Mouse (Mus musculus) spleen, adult 2 months (tissue): ENCODE results near the gene Grik5. TPM values are rescaled to one million over a fixed set of nuclear protein-coding genes. Genes with fewer than 3 reads are reported as not detected.

Experiments
- DNase-seq, 2 experiments: peaks; one replicate each; pipeline versions ENCODE4 v3.0.0 to v3.0.0-alpha.2; 2012 to 2021; ENCODE audit warnings: low spot score in 2 of 2, low read depth in 1 of 2
- H3K27ac ChIP-seq: fragments of 200-500 bp; 2 replicates; pipeline ENCODE4 v1.5.1; 2012; ENCODE audit warnings: low read length, inconsistent platforms; ENCODE audit not compliant: insufficient read depth
- H3K27me3 ChIP-seq: fragments of 200-500 bp; 2 replicates; pipeline ENCODE4 v1.6.1; 2012; ENCODE audit warnings: mild to moderate bottlenecking, moderate library complexity, low read length, inconsistent platforms; ENCODE audit not compliant: control insufficient read depth, insufficient read depth
- H3K36me3 ChIP-seq: fragments of 200-500 bp; 2 replicates; pipeline ENCODE4 v1.6.1; 2012; ENCODE audit warnings: mild to moderate bottlenecking, low read length, inconsistent platforms; ENCODE audit not compliant: control insufficient read depth, insufficient read depth
- H3K4me1 ChIP-seq: fragments of 200-500 bp; 2 replicates; pipeline ENCODE4 v1.6.1; 2011; ENCODE audit warnings: inconsistent platforms; ENCODE audit not compliant: control insufficient read depth, insufficient read depth, insufficient read length
- H3K4me3 ChIP-seq: fragments of 200-500 bp; 2 replicates; pipeline ENCODE4 v1.5.1; 2011; ENCODE audit warnings: mild to moderate bottlenecking, inconsistent platforms; ENCODE audit not compliant: insufficient read depth, insufficient read length; ENCODE audit errors: extremely low read depth
- CTCF ChIP-seq: fragments of 200-500 bp; IDR thresholded peaks from 2 replicates; pipeline ENCODE4 v1.5.1; 2011; ENCODE audit warnings: mild to moderate bottlenecking, inconsistent platforms; ENCODE audit not compliant: insufficient read depth, insufficient read length, insufficient replicate concordance; ENCODE audit errors: extremely low read depth
- POLR2A ChIP-seq: fragments of 200-500 bp; IDR thresholded peaks from 2 replicates; pipeline ENCODE4 v1.6.1; 2011; ENCODE audit warnings: low read depth, low read length, inconsistent platforms
- WGBS: fragments of 180-500 bp; shearing (Covaris S2); methylation state at CpG from one replicate; pipeline ENCODE4 v1.1.7; 2018; 5-methylcytosine and 5-hydroxymethylcytosine counted together
- polyA plus RNA-seq: library from polyadenylated mRNA; depleted of rRNA; stranded (reverse); fragments of >200 nt; gene quantifications from 2 replicates; pipeline ENCODE4 v1.2.3, GENCODE M21; 2012; rRNA removed

The Grik5 gene
- polyA plus RNA-seq, 1 experiment = 10.2 TPM

- TF ChIP-seq POLR2A (no peak), CTCF (no peak)
- no peak for DNase-seq
- Histone ChIP-seq H3K27me3 (no peaks in the 10 kb centered on the region), H3K36me3 (peaks cover 6% of the 10 kb centered on the region), H3K27ac (no peak overlapping the region), H3K4me1 (no peaks in the 10 kb centered on the region), H3K4me3 (no peak overlapping the region)
- 92% methylated on average over 3 of the region's 3 CpGs for WGBS
Measured at GRCm38 (mm10) chr7:24970341-24970740, 101.8 kb downstream of the Grik5 start.

GRCm38 (mm10) chr7:24969805-24970204 lies 102.3 kb downstream of the Grik5 start:
- TF ChIP-seq POLR2A = no peak
- TF ChIP-seq CTCF = no peak
- Histone ChIP-seq H3K4me3 (no peak overlapping the region), H3K27ac (no peak overlapping the region), H3K4me1 (no peaks in the 10 kb centered on the region; the same call in 1 of the 2 replicates), H3K36me3 (peaks cover 6% of the 10 kb centered on the region), H3K27me3 (no peaks in the 10 kb centered on the region)
- no peak for DNase-seq
- WGBS = 87% methylated on average over 12 of the region's 12 CpGs

- Histone ChIP-seq H3K36me3 (peaks cover 6% of the 10 kb centered on the region), H3K27me3 (no peaks in the 10 kb centered on the region), H3K4me3 (no peak overlapping the region), H3K4me1 (no peaks in the 10 kb centered on the region; the same call in 1 of the 2 replicates), H3K27ac (no peak overlapping the region)
- WGBS = 91% methylated on average over 6 of the region's 6 CpGs
- no peak for TF ChIP-seq POLR2A
- no peak for TF ChIP-seq CTCF
- DNase-seq = no peak
Measured at GRCm38 (mm10) chr7:24968463-24968862, 103.7 kb downstream of the Grik5 start.

- H3K4me3 ChIP-seq = no peak overlapping the region
- no peaks in the 10 kb centered on the region for H3K27me3 ChIP-seq
- peaks cover 6% of the 10 kb centered on the region for H3K36me3 ChIP-seq
- H3K4me1 ChIP-seq = no peaks in the 10 kb centered on the region; the same call in 1 of the 2 replicates
- H3K27ac ChIP-seq = no peak overlapping the region
- no peak for DNase-seq
- 91% methylated on average over 8 of the region's 8 CpGs for WGBS
- no peak for TF ChIP-seq CTCF
Measured at GRCm38 (mm10) chr7:24967966-24968365, 104.2 kb downstream of the Grik5 start.

GRCm38 (mm10) chr7:24964897-24965535 lies 107.1 kb downstream of the Grik5 start:
- TF ChIP-seq CTCF (peak; percentile 77; the same call in 1 of the 2 replicates), POLR2A (no peak)
- no peaks in the 10 kb centered on the region for H3K27me3 ChIP-seq
- H3K4me1 ChIP-seq = no peaks in the 10 kb centered on the region; the same call in 1 of the 2 replicates
- H3K27ac ChIP-seq = no peak overlapping the region
- peaks cover 6% of the 10 kb centered on the region for H3K36me3 ChIP-seq
- peak; percentile 56 to 81 for DNase-seq
- no peak overlapping the region for H3K4me3 ChIP-seq
- WGBS = 8% methylated on average over 5 of the region's 5 CpGs

GRCm38 (mm10) chr7:24964288-24964687 lies 107.9 kb downstream of the Grik5 start:
- Histone ChIP-seq H3K36me3 (no peaks in the 10 kb centered on the region; the same call in 1 of the 2 replicates), H3K4me3 (no peak overlapping the region), H3K4me1 (no peaks in the 10 kb centered on the region; the same call in 1 of the 2 replicates), H3K27ac (no peak overlapping the region), H3K27me3 (no peaks in the 10 kb centered on the region)
- TF ChIP-seq CTCF (no peak), POLR2A (no peak)
- DNase-seq = no peak
- WGBS = 66% methylated on average over 2 of the region's 2 CpGs

Other genes with a start within 250 kb of the Grik5 start
- gene Gm9844, start 210.1 kb downstream of the Grik5 start, polyA plus RNA-seq = 1.9 and 2.9 TPM in 2 replicates
- not detected in 2 replicates for gene Lypd4, start 202.4 kb downstream of the Grik5 start, polyA plus RNA-seq
- not detected in 2 replicates for gene Dmrtc2, start 202.3 kb downstream of the Grik5 start, polyA plus RNA-seq
- 627 and 638 TPM in 2 replicates for gene Rps19, start 188.0 kb downstream of the Grik5 start, polyA plus RNA-seq
- 959 and 1,255 TPM in 2 replicates for gene Cd79a, start 175.0 kb downstream of the Grik5 start, polyA plus RNA-seq
- gene Arhgef1, start 169.4 kb downstream of the Grik5 start, polyA plus RNA-seq = 915 and 1,063 TPM in 2 replicates
- gene Gm4881, start 127.9 kb downstream of the Grik5 start, polyA plus RNA-seq = not detected in 2 replicates
- 361 and 478 TPM in 2 replicates for gene Rabac1, start 99.6 kb downstream of the Grik5 start, polyA plus RNA-seq
- 11.2 and 16.0 TPM in 2 replicates for gene Atp1a3, start 66.4 kb downstream of the Grik5 start, polyA plus RNA-seq
- gene Zfp574, start 221 bp upstream of the Grik5 start, polyA plus RNA-seq = 23.7 and 34.7 TPM in 2 replicates
- gene Pou2f2, start 107.4 kb upstream of the Grik5 start, polyA plus RNA-seq = 61.7 and 83.3 TPM in 2 replicates
- gene Dedd2, start 148.3 kb upstream of the Grik5 start, polyA plus RNA-seq = 75.5 and 77.0 TPM in 2 replicates
- gene Zfp526, start 149.1 kb upstream of the Grik5 start, polyA plus RNA-seq = 14.4 and 16.4 TPM in 2 replicates
- gene Gsk3a, start 165.5 kb upstream of the Grik5 start, polyA plus RNA-seq = 106 and 125 TPM in 2 replicates
- gene Erf, start 178.4 kb upstream of the Grik5 start, polyA plus RNA-seq = 17.2 and 21.3 TPM in 2 replicates
- 112 and 128 TPM in 2 replicates for gene Cic, start 195.4 kb upstream of the Grik5 start, polyA plus RNA-seq
- gene Pafah1b3, start 225.6 kb upstream of the Grik5 start, polyA plus RNA-seq = 62.9 and 90.7 TPM in 2 replicates
- gene Prr19, start 229.1 kb upstream of the Grik5 start, polyA plus RNA-seq = 0.07 TPM in 1 of 2 replicates, not detected in the other
- gene Tmem145, start 233.8 kb upstream of the Grik5 start, polyA plus RNA-seq = not detected in 2 replicates
- 11.0 and 11.9 TPM in 2 replicates for gene Megf8, start 244.8 kb upstream of the Grik5 start, polyA plus RNA-seq